Mouse (Mus musculus) frontal cortex, postnatal 14 days (tissue): Measurements from ENCODE around the gene Fkbp11.

Experiments
- DNase-seq, 2 experiments: peaks; one replicate each; pipeline ENCODE4 v3.0.0; 2022; ENCODE audit warnings: low spot score in 2 of 2

The Fkbp11 gene

GRCm38 (mm10) chr15:98740219-98740618 lies 12.2 kb upstream of the Fkbp11 start:
- DNase-seq, result no peak

GRCm38 (mm10) chr15:98738796-98739195 lies 10.8 kb upstream of the Fkbp11 start:
- no peak for DNase-seq

GRCm38 (mm10) chr15:98737881-98738280 lies 9.9 kb upstream of the Fkbp11 start:
- DNase-seq, result no peak

DNA sequence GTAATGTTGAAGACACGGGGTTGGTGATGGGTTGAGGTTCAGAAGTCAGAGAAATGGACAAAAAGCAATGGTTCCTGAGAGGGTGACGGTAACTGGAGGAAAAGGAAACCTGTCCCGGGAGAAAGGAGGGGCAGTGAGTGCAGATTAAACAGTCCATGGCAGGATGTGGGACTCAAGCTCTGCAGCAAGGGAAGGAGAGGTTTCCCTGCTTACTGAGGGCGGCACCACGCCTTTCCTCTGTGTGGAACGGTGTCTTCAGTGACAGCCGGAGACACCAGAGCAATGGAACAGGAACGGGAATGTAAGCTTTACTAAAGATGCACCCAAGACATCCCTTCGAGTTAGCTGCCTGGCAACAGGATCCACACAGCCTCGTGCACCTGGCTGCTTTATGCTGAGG lies 8.5 kb upstream of the Fkbp11 start:
- no peak for DNase-seq

DNA sequence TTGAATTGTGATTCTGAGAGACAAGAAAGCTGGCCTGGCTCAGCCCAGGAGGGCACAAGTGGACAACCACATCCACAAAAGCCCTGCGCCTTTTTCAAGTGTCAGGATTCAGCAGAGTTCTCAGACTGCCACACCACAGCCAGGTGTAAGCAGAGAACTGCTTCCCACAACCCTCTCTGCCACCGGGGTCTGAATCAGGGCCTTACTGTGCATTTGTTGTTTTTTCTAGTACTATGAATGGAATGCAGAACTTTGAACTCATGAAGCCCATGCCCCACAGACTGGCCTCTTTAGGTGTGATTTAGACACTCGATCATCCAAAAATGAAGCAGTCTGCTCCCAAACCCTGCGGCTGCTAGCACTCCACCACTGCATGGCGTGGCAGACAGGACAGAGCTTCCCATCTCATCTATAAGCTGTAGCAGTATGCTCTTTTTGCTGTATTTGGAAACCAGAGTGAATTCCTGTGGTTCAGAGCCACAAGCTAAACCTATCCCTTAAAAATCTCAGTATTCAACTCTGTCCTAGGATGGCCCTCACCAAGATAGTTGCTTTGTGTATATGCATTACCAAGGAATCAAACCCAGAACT lies 6.1 kb upstream of the Fkbp11 start:
- no peak for DNase-seq

- DNase-seq, result no peak
Observed at GRCm38 (mm10) chr15:98733370-98733769, 5.4 kb upstream of the Fkbp11 start.

- no peak for DNase-seq
Observed at GRCm38 (mm10) chr15:98732006-98732531, 4.1 kb upstream of the Fkbp11 start.

GRCm38 (mm10) chr15:98730790-98731189 lies 2.8 kb upstream of the Fkbp11 start:
- DNase-seq, result no peak

DNA sequence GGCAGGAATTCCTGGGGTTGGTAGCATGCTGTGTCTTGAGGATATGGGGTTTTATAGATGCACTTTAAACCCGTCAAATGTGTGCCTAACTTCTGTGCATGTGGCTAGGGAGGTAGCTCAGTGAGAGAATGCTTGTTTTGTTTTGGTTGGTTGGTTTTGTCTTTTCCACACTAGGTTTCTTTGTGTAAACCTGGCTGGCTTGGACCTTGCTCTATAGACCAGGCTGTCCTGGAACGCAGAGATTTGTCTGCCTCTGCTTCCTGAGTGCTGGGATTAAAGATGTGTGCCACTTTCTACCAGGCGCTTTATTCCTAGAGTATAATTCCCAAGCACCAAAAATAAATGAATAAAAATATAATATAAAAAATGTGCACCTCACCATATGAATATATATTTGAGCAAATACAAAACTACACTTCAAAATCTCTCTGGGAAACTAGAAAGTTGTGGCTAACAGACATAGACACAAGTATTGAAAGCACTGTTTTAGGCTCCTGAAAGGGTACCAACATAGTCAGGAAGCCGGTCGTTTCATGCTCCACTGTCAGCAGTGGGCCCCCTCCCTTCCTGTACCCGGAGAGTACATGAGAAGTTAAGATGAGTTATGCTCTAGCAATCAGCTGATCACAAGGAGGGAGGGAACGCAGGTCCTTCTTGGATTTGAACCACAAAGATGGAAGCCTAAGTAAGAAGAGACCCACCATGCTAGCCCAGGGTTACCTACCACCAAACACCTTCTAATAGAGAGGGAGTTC lies 2.0 kb upstream of the Fkbp11 start:
- no peak for DNase-seq

- DNase-seq, result no peak
Observed at GRCm38 (mm10) chr15:98728366-98728765, 368 bp upstream of the Fkbp11 start.

DNA sequence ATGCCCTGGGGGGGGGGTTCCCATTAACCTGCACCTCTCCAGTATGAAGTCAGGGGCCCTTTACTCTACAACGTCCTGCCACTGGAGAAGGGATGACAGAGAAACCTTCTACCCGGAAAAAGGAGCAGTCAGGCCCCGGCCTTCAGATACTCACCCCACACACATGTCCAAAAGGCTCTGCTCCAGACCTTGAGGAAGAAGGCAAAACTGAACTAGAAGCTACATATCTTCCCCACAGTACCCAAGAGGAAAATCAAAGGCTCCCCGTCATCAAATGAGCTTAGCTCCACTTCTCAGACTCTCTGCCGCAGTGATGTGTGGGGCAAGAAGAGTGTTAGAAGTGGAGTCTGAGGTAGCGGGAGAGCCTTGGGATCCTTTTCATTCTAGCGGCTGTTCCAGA lies 1.3 kb downstream of the Fkbp11 start:
- DNase-seq, result no peak

DNA sequence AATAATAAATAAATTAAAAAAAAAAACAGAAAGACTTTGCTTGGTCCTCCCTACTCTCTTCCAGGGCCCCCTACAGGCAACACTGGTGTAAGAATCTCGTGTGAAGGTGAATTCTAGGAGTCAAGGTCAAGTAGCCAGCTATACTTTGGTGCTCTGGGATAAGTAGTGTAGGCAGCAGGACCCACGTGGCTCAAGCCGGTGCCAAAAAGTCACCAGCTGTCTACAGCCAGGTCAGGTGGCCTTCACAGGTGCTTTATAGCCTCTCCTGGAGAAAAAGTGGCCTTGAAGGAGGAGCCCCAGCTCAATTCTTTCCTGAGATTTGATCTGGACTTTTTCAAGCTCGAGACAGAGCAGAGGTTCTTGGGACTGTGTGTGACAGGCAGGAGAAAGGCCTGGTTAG lies 1.9 kb downstream of the Fkbp11 start:
- DNase-seq, result no peak

DNA sequence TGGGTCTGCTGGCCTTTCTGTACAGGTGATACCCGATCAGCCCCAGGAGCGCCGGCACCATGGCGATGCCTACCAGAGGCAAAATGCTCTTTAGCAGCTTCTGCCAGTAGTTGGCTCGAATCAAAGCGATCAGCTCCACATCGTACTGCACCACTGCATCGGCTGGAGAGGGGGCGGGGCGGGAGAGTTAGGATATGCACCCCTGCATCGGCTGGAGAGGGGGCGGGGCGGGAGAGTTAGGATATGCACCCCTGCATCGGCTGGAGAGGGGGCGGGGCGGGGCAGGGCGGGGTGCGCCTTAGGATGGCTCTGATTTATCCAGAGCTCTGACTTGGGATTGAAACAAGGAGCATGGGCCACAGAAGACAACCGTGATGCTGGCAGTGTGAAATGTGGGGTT lies 3.6 kb downstream of the Fkbp11 start:
- no peak for DNase-seq

DNA sequence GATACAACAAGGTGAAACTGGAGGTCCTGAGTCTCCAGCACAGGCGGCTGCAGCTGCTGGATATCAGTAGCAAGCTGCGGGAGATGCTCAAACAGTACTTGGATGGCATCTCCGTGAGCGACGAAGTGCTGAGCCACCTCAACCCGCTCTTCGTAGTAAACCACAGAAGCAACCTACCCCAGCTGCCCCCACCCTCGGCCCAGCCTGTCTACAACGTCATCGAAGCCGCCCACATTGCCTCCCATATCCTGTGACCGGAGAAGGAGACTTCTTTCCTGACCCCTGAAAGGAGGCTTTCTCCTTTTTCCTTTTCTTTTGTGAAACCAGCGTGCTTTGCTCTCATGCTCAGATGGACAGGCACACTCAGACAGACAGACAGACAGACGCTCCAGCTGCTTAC lies 5.1 kb downstream of the Fkbp11 start:
- no peak for DNase-seq

GRCm38 (mm10) chr15:98722191-98722590 lies 5.8 kb downstream of the Fkbp11 start:
- no peak for DNase-seq

DNA sequence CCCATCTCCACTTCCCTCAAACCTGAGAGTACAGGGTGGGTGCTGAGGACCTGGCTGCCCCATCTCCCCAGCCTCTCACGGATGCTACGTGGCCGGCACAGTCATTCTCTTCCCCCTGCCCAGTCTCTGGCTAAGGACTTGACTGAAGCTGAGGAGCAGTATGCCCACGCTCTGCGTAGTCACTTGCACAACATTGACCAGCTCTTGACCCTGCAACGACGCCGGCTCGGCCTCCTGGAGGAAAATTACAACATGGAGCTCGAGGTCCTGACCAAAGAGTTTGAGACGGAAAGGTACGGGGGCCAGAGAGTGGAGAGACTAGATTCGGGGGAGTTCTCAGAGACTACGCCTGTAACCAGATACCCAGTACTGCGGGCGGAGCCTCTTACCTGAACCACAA lies 10.7 kb downstream of the Fkbp11 start:
- DNase-seq, result no peak

DNA sequence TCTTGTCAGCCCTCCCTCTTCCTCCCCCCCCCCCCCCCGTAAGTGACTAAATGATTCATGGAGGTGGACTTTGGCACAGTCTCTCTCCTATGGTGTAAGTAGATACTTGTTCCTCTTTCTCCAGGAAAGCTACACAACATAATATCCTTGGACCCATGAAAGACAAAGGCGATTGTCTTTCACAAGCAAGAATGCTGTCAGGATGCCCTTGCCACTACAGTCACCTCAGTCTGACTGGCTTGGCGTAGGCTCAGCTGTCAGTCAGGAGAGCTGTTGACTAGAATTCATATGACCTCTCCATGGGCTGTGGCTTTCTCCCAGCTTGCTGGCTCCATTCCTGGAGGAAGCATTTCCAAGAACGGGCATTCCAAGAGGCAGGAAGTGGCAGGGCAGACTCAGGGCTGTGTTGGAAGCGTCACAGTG lies 13.8 kb downstream of the Fkbp11 start:
- no peak for DNase-seq

GRCm38 (mm10) chr15:98710442-98710841 lies 17.6 kb downstream of the Fkbp11 start:
- DNase-seq, result peak in 1 of 2 experiments; percentile 48

GRCm38 (mm10) chr15:98707766-98708372 lies 20.1 kb downstream of the Fkbp11 start, which contains the start of gene Ccdc65:
Gene Ccdc65, plus strand, starts transcription at chr15:98708207.
- peak; percentile 79 to 82 for DNase-seq

DNA sequence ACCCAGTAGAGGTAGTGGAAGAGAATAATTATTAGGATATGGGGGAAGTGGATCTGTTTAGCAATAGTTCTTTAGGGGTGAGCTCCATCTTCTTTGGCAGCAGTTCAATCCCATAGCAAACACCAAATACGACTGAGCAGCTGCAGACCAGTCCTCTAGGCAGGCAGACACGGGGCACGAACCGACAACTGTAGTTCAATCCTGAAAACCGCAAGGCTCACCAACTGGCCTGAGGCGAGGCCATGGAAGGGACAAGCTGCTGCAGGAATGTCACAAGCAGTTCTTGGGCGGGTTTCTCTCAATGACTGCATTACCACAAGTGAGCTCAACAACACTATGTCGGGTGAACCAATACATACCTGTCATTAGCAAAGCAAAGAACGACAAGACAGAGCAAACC lies 23.7 kb downstream of the Fkbp11 start:
- no peak for DNase-seq

- DNase-seq, result peak; percentile 74 to 86
Observed at GRCm38 (mm10) chr15:98699190-98700105, 28.6 kb downstream of the Fkbp11 start.

GRCm38 (mm10) chr15:98696216-98696615 lies 31.8 kb downstream of the Fkbp11 start:
- no peak for DNase-seq
